In the genomic region with DNA sequence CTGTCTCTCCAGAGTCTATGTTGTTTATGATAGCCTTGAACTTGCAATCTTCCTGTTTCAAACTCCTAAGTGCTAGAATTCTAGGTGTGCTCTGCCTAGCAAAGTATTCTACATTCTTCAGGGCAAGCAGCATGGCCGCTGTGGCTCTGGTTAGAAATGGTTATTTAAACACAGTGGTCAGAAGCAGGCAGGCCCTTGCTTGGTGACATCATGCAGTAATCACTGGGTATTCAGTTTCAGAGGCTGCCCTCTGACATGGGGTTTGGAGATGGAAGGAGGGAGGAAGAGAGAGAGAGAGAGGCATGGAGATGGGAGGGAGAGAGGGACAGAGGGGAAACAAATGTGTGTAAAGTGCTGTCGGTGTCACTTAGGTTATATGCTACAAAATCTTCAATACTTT, we compare ENCODE assay signal across 13 mouse cellular contexts.
"Had no signal": no experiment of that assay in that cellular context is flagged by ENCODE, and none has a peak within 500 bp of the region (broad histone marks: within the 10 kb centered on the region; RNA-seq: fewer than 3 reads in every experiment).

No protein-coding gene starts in this region.

- H3K9me3 ChIP-seq: limb, embryonic 15.5 days; liver, embryonic 12.5 days had no signal

- H3K36me3 ChIP-seq: limb, embryonic 15.5 days; liver, embryonic 12.5 days had no signal

- ATAC-seq: liver, embryonic 12.5 days; midbrain, embryonic 16.5 days had no signal

- DNase-seq: kidney, adult 9 months; kidney, postnatal 4 days; left cerebral cortex, postnatal 4 days; lung, embryonic 14.5 days; lung, postnatal 10 days; lung, postnatal 4 days; right cerebral cortex, postnatal 14 days; thymus, postnatal 4 days had no signal

- H3K27me3 ChIP-seq: limb, embryonic 15.5 days; liver, embryonic 12.5 days had no signal

- H3K9ac ChIP-seq: limb, embryonic 15.5 days; liver, embryonic 12.5 days; lung, embryonic 14.5 days had no signal

- H3K4me2 ChIP-seq: limb, embryonic 15.5 days; liver, embryonic 12.5 days; lung, embryonic 14.5 days; midbrain, embryonic 11.5 days had no signal

- H3K27ac ChIP-seq: kidney, postnatal 0 days; limb, embryonic 15.5 days; liver, embryonic 12.5 days had no signal

- H3K4me3 ChIP-seq: limb, embryonic 15.5 days; liver, embryonic 12.5 days had no signal

- H3K4me1 ChIP-seq: liver, embryonic 12.5 days had no signal
